Mouse (Mus musculus) brain, embryonic 14.5 days (tissue): ENCODE results near the gene Acad8.

Source experiments
- CTCF ChIP-seq: fragments of 200-500 bp; IDR thresholded peaks from 2 replicates; pipeline ENCODE4 v1.5.1; 2012; ENCODE audit warnings: inconsistent platforms, mild to moderate bottlenecking, moderate library complexity, borderline replicate concordance; ENCODE audit not compliant: insufficient read depth, insufficient read length; ENCODE audit errors: extremely low read depth
- POLR2A ChIP-seq: fragments of 200-500 bp; IDR thresholded peaks from 2 replicates; pipeline ENCODE4 v1.6.1; 2012; ENCODE audit warnings: mild to moderate bottlenecking, inconsistent platforms, borderline replicate concordance; ENCODE audit not compliant: poor library complexity, insufficient read depth, insufficient read length, severe bottlenecking; ENCODE audit errors: extremely low read depth

DNA sequence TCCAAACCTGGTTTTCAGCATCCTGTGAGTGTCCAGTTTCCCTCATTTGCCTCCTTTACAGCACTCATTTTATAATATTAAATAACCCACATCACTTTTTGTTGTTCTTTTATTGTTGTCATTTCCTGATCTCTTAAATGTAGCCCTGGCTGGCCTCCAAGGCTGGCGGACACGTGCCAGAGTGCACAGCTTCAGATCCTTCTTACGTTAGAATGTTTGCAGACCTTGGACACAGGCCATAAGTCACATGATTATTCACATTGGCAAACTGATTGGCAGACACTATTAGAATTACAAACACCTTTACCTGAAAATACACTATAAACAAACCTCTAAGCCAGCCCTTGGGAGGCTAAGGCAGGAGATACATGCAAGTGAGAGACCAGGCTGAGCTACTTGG is 75.2 kb downstream of the Acad8 start:
- TF ChIP-seq POLR2A (no peak), CTCF (no peak)
